Mouse (Mus musculus) gastrocnemius, postnatal 4 days (tissue): ENCODE results near the gene Gm6525. TPM values are rescaled to one million over a fixed set of nuclear protein-coding genes. Genes with fewer than 3 reads are reported as not detected.

Source experiments
- DNase-seq, 2 experiments: peaks; one replicate each; pipeline ENCODE4 v3.0.0; 2021 to 2022; ENCODE audit warnings: low spot score in 2 of 2, mixed read lengths in 2 of 2
- total RNA-seq, 2 experiments: library from RNA; stranded (reverse); gene quantifications; 2 replicates each; pipeline ENCODE4 v1.2.3; 2021

The Gm6525 gene
- total RNA-seq, 2 experiments from 2014 or later: 0.36 to 0.37 TPM

DNA sequence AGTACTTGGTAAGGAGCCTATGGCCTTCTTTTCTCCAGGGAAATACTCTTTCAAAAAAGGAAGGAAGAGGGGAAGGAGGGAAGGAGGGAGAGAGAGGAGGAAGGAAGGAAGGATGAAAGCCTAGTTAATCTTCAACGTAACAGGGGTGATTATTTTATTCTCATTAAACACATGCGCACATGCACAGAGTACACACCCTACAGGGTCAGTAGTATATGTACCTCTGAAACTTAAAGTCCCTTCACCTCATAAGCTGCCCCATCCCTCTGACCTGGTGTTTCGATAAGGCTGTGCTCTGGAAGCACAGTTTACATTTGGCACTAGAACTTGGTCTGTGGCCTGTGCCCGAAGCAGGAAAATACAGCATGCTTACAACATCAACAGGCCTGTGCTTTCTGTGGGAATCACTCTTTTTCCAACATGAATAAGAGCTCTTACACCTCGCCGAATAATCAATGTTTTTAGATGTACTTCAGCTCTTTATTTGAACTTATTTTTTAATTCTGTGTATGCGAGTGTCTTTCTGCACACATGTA lies 37.5 kb downstream of the Gm6525 start:
- DNase-seq: no peak

GRCm38 (mm10) chr3:84214501-84214900 lies 40.6 kb downstream of the Gm6525 start:
- no peak for DNase-seq

DNA sequence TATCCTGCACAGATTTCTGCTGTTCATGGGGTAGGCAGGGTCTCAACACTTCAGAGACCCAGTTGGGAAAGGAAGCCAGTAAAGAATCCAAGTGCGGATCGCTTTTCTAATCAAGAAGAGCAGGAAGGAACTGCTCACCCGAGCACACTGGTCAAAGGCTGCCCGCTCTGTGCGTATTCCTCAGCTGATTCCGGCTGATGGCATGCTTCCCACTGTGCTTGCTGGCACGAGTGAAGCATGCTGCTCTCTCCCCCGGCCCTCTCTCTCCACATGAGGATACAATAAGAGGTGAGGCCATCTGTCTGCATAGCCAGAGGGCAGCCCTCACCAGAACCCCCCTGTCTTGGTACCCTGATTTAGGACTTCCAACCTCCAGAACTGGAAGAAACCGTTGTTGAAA lies 41.3 kb downstream of the Gm6525 start:
- no peak for DNase-seq

DNA sequence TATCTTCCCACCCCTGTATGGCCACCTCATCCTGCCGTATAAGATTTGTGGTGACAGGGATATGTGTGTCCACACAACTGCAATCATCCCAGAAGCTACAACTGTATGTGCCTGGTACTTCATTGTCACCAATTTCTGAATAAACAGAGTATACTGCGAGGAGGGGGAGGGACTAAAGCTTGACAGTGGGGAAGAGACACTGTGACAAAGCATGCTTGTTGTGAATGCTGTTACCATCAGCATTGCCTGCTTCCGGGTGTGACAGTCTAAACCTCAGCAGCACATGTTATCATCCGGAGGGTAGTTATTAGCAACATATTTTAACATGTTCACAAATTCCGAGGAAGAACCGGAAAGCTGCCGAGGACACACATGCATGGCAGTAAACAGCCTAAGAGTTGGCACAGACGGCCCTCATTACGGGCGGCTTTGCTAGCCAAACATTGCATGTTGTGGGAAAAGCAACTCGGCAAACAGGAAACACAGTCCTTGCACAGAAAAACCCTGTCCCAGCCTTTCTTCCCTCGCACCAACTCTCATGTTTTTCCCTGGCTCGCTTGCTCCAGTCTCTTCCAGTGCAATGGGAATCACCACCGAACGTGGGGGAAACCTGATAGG lies 41.9 kb downstream of the Gm6525 start:
- no peak for DNase-seq

GRCm38 (mm10) chr3:84217118-84217960 lies 43.4 kb downstream of the Gm6525 start:
- DNase-seq: no peak

GRCm38 (mm10) chr3:84217961-84218351 lies 44.1 kb downstream of the Gm6525 start:
- no peak for DNase-seq

- DNase-seq: no peak
Measured at GRCm38 (mm10) chr3:84218498-84218897, 44.6 kb downstream of the Gm6525 start.

DNA sequence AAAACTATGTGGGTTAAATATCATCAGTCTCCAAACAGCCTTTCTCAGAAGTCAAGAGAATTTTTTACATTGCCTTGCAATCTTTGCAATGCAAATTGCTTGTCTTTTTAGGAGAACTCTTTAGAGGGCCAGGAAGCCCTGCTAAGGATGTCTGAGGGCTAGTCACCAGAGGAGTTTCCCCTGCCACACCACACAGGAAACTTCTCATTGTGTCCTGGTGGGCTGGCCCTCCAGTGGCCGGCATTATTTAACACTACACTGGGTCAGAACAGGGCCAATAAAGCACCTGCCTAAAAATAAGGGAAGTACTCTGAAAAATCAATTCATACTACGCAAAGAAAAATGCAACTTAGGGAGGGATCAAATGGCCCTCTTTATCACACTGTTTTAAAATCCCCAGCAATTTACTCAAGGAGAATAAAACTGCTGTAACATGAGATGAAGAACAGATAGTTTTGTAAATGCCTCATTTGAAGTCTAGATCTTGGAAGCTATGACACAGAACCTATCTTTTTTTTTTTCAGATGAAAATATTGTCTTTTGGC lies 45.3 kb downstream of the Gm6525 start:
- no peak for DNase-seq

GRCm38 (mm10) chr3:84219720-84220273 lies 45.9 kb downstream of the Gm6525 start:
- no peak for DNase-seq

- DNase-seq: no peak
Measured at GRCm38 (mm10) chr3:84220326-84220725, 46.4 kb downstream of the Gm6525 start.

- peak in 1 of 2 experiments; percentile 68 for DNase-seq
Measured at GRCm38 (mm10) chr3:84220748-84221147, 46.8 kb downstream of the Gm6525 start.

Other genes with a start within 250 kb of the Gm6525 start
- gene Tmem131l, start 133.9 kb upstream of the Gm6525 start, total RNA-seq: 10 to 100 TPM; 59.8 to 60.5 TPM
- 10 to 100 TPM in 1 of 2 experiments, 1 to 10 TPM in 1; 8.3 to 11.7 TPM for gene Mnd1, start 18.3 kb upstream of the Gm6525 start, total RNA-seq
- 10 to 100 TPM; 14.7 to 15.8 TPM for gene Trim2, start 132.8 kb downstream of the Gm6525 start, total RNA-seq